8 mouse cellular contexts compared by ENCODE assay signal in the genomic region with DNA sequence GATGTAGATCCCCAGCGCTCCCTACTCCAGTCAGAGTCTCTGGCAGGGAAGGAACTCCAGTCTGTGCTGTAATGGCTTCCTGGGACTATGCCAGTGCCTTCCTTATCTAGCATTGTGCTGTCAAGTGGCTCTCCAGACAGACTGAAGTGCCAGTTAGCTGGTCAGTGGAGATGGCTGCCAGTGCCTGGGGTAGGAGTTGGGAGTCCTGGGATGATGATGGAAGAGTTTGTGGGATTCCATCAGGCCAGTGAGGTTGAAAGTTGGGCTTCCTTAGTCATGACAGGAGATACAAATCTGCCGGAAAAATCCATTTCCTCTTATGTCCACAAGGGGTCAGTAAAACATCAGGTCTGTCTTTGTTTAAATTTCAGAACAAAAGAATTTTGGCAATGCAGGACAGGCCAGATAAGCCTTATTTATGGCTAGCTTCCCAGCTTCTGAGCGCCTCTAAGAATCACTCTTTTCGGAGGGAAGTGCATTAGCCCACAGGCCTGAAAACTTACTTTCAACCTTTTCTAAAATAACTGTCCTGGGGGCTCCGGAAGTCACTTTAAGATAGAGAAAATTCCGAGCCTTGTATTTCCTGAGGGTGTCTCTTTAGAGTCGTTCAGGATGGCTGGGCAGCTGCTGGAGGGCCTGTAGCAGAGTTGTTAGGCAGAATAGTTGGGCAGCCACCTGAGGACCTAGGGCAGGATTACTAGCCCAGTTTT.
DNase-seq lines count a peak whose midpoint lies in the region; ATAC-seq lines count a peak whose summit lies in the region.

No protein-coding gene starts in this region.

- no peak overlapping the region for H3K4me3 ChIP-seq in heart, embryonic 11.5 days (ENCODE audit: low read depth, low read length)
- H3K4me3 ChIP-seq in liver, embryonic 16.5 days (ENCODE audit: low read depth, low read length), result no peak overlapping the region
- no peak overlapping the region for H3K4me3 ChIP-seq in neural tube, embryonic 13.5 days

- no peaks in the 10 kb centered on the region for H3K9me3 ChIP-seq in heart, embryonic 11.5 days (replicated peaks; ENCODE audit: control insufficient read depth, low read length)
- no peaks in the 10 kb centered on the region for H3K9me3 ChIP-seq in liver, embryonic 16.5 days (replicated peaks; ENCODE audit: control insufficient read depth, low read length)
- no peaks in the 10 kb centered on the region for H3K9me3 ChIP-seq in neural tube, embryonic 13.5 days

- H3K27me3 ChIP-seq in heart, embryonic 11.5 days (ENCODE audit: control insufficient read depth, insufficient read depth, low read length), result no peaks in the 10 kb centered on the region
- no peaks in the 10 kb centered on the region for H3K27me3 ChIP-seq in liver, embryonic 16.5 days (ENCODE audit: control insufficient read depth, insufficient read depth, low read depth, low read length)
- H3K27me3 ChIP-seq in neural tube, embryonic 13.5 days, result no peaks in the 10 kb centered on the region; the same call in 1 of the 2 replicates

- WGBS in heart, embryonic 11.5 days (ENCODE audit: insufficient replicate concordance), result 9% methylated on average over 7 of the region's 7 CpGs
- 10% methylated on average over 7 of the region's 7 CpGs for WGBS in liver, embryonic 16.5 days (ENCODE audit: insufficient replicate concordance)
- whole genome bisulfite sequencing in neural tube, embryonic 13.5 days, result 15% methylated on average over 7 of the region's 7 CpGs

- peak; percentile 28 for DNase-seq in A20 (ENCODE audit: low read depth, low spot score)
- DNase-seq in ZHBTc4 (ENCODE audit: low read depth, low spot score), result peak; percentile 52
- DNase-seq in embryo, embryonic 11 days, result peak; percentile 80
- peak; percentile 48 for DNase-seq in kidney, adult 9 months
- DNase-seq in urinary bladder, postnatal 14 days (ENCODE audit: low spot score), result peak; percentile 47

- no peaks in the 10 kb centered on the region for H3K36me3 ChIP-seq in heart, embryonic 11.5 days (ENCODE audit: control insufficient read depth, insufficient read depth, low read length)
- no peaks in the 10 kb centered on the region for H3K36me3 ChIP-seq in liver, embryonic 16.5 days (ENCODE audit: control insufficient read depth, insufficient read depth)
- no peaks in the 10 kb centered on the region for H3K36me3 ChIP-seq in neural tube, embryonic 13.5 days

- 0 out of 2 replicates have a peak, but pooled peaks have one; percentile 54 for ATAC-seq in heart, embryonic 11.5 days (replicated peaks; ENCODE audit: insufficient number of reproducible peaks, low FRiP score, low TSS enrichment)
- ATAC-seq in liver, embryonic 16.5 days (ENCODE audit: low read depth), result peak; percentile 11; the same call in 1 of the 2 replicates
- peak; percentile 60 for ATAC-seq in neural tube, embryonic 13.5 days (ENCODE audit: low read depth)

- H3K4me2 ChIP-seq in heart, embryonic 11.5 days, result peak overlapping the region; percentile 14; the same call in 1 of the 2 replicates
- H3K4me2 ChIP-seq in liver, embryonic 16.5 days (ENCODE audit: low read depth, low read length), result no peak overlapping the region
- no peak overlapping the region for H3K4me2 ChIP-seq in neural tube, embryonic 13.5 days

- peak overlapping the region; percentile 73 for H3K27ac ChIP-seq in heart, embryonic 11.5 days (ENCODE audit: low read depth, low read length)
- H3K27ac ChIP-seq in liver, embryonic 16.5 days (ENCODE audit: low read length), result no peak overlapping the region
- H3K27ac ChIP-seq in neural tube, embryonic 13.5 days (replicated peaks), result peak overlapping the region; percentile 81

- H3K9ac ChIP-seq in heart, embryonic 11.5 days (ENCODE audit: low read depth, low read length), result peak overlapping the region; percentile 40; the same call in 1 of the 2 replicates
- no peak overlapping the region for H3K9ac ChIP-seq in liver, embryonic 16.5 days (ENCODE audit: low read depth, low read length)
- H3K9ac ChIP-seq in neural tube, embryonic 13.5 days, result peak overlapping the region; percentile 53

- H3K4me1 ChIP-seq in heart, embryonic 11.5 days (ENCODE audit: control insufficient read depth, insufficient read depth, low read length), result peaks cover 29% of the 10 kb centered on the region
- H3K4me1 ChIP-seq in liver, embryonic 16.5 days (ENCODE audit: control insufficient read depth, low read depth, low read length), result no peaks in the 10 kb centered on the region
- H3K4me1 ChIP-seq in neural tube, embryonic 13.5 days (replicated peaks), result peaks cover 17% of the 10 kb centered on the region

Comparison
In these comparisons a context has a peak if more than half of its experiments do, and no peak if none do; other contexts are left out.
1. DNase-seq: peak in every context shown above with its lines; median percentile 80 in embryo, embryonic 11 days; 52 in ZHBTc4; 48 in kidney, adult 9 months; 47 in urinary bladder, postnatal 14 days; 28 in A20.